Mouse (Mus musculus) erythroblast, embryonic 14.5 days (primary cell): ENCODE results near the gene Polr1a.

Experiments used
- GATA1 ChIP-seq: IDR thresholded peaks from 2 replicates; pipeline ENCODE4 v1.6.1; 2012; ENCODE audit warnings: low read length, inconsistent platforms, mixed read lengths
- TAL1 ChIP-seq: IDR thresholded peaks from 3 replicates; pipeline ENCODE4 v1.6.1; 2012; ENCODE audit warnings: low read length, inconsistent platforms, mixed read lengths

- TF ChIP-seq GATA1, result no peak
- TF ChIP-seq TAL1, result no peak
These were observed 71.3 kb downstream of the Polr1a start for GRCm38 (mm10) chr6:71980165-71980564.
